Mouse (Mus musculus): ENCODE data around the gene Dock6. TPM values are rescaled to one million over a fixed set of nuclear protein-coding genes. Genes with fewer than 3 reads are reported as not detected.
"Not testable (repeated sequence)": the region's sequence is repeated elsewhere in the genome, so short reads cannot be mapped to it uniquely, and the experiment has no call there.

The Dock6 gene
- polyA plus RNA-seq, 1 experiment from 2014 or later: 8.4 TPM

DNA sequence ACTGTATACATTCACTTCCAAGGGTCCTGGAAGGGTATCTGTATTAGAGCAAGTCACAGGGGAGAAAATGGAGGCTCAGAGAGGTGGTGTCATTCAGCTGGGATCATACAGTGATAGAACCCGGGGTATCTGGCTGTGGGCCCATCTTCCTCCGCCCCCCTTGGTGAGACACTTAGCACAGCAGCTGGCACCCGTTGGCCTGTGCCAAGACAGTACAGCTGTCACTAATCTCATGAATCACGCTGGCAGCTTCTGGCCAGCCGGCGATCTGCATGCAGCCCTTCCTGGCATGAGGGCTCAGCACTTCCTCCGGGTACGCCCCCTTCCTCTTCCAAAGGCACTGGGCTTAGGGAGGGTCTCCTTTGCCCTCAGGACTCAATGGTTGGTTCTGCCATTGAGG, 59.8 kb downstream of the Dock6 start:
- no peak for ATAC-seq
- no peak overlapping the region for H3K4me3 ChIP-seq
- no peak overlapping the region; the same call in 1 of the 2 replicates for H3K4me2 ChIP-seq
- H3K4me1 ChIP-seq: peaks cover 31% of the 10 kb centered on the region
- H3K9ac ChIP-seq: no peak overlapping the region
- H3K27me3 ChIP-seq (replicated peaks): peaks cover 2% of the 10 kb centered on the region; the same call in 1 of the 2 replicates
- H3K36me3 ChIP-seq: peaks cover 53% of the 10 kb centered on the region
- 45% methylated on average over 8 of the region's 8 CpGs for WGBS (ENCODE audit: insufficient replicate concordance)
- H3K9me3 ChIP-seq (replicated peaks): no peaks in the 10 kb centered on the region
- H3K27ac ChIP-seq: no peak overlapping the region

DNA sequence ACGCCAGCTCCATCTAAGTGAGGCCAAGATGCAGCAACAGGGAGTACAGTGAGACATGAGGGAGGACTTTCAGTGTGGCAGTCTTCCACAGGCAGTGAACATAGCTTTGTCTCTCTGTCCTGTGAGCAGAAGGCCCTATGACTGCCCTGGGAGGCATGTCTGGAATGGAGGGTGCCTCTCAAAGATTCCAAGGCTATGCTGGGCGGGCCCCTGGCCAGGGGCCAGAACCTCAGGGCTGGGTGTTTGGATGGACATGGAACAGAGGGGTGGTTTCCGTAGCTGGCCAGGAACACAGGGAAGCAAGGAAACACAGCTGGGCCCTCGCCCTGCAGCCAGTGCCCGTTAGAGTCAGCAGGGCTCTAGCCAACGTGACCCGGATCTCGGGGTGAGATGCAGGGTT, 60.6 kb downstream of the Dock6 start:
- no peaks in the 10 kb centered on the region for H3K27me3 ChIP-seq (replicated peaks)
- H3K4me1 ChIP-seq: peaks cover 28% of the 10 kb centered on the region
- no peak overlapping the region for H3K4me2 ChIP-seq
- H3K9me3 ChIP-seq (replicated peaks): no peaks in the 10 kb centered on the region
- H3K4me3 ChIP-seq: no peak overlapping the region
- peaks cover 56% of the 10 kb centered on the region for H3K36me3 ChIP-seq
- H3K9ac ChIP-seq: no peak overlapping the region
- no peak overlapping the region for H3K27ac ChIP-seq
- 80% methylated on average over 8 of the region's 8 CpGs for WGBS (ENCODE audit: insufficient replicate concordance)
- no peak for ATAC-seq

DNA sequence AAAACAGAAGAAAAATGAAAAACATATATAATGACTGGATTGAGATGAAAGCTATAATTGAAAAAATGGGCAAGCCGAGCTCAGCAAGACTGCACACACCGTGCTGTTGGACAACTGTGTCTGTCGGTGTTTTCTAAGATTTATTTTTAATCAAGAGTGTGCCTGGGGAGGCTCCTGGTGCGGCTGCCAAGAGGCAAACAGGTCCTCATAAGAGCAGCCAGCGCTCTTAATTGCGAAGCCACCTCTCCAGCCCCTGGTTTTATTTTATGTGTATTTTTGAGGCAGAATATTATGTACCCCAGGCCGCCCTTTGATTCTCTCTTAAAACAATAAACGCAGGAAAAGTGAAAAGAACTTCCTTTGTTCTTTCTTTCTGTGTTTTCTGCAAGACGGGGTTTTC, 64.2 kb downstream of the Dock6 start:
- no peak for ATAC-seq
- H3K9ac ChIP-seq: no peak overlapping the region
- H3K36me3 ChIP-seq: peaks cover 45% of the 10 kb centered on the region
- H3K9me3 ChIP-seq (replicated peaks): no peaks in the 10 kb centered on the region
- H3K4me2 ChIP-seq: no peak overlapping the region
- no peak overlapping the region for H3K27ac ChIP-seq
- 79% methylated on average over 9 of the region's 9 CpGs for WGBS (ENCODE audit: insufficient replicate concordance)
- peaks cover 20% of the 10 kb centered on the region; the same call in 1 of the 2 replicates for H3K4me1 ChIP-seq
- no peak overlapping the region for H3K4me3 ChIP-seq
- H3K27me3 ChIP-seq (replicated peaks): no peaks in the 10 kb centered on the region

DNA sequence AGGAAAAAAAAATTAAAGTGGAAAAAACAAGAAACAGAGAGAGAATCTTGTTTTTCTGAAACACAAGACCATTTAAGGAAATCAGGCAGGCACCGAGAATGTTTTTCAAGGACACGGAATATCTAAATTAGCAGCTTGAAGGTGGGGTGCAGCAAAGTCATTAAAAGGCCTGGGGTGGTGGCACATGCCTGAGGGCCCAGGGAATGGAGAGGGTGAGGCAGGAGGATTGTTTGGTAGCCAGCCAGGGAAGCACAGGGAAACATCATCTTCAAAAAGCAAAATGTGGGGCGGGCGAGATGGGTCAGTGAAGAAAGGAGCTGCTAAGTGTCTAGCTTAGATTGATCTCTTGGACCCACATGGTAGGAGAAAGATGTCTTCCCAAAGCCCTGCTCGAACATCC, 64.8 kb downstream of the Dock6 start:
- Histone ChIP-seq H3K36me3 (peaks cover 45% of the 10 kb centered on the region), H3K9me3 (replicated peaks) (no peaks in the 10 kb centered on the region), H3K27ac (no peak overlapping the region), H3K4me3 (no peak overlapping the region), H3K27me3 (replicated peaks) (no peaks in the 10 kb centered on the region), H3K9ac (no peak overlapping the region), H3K4me1 (peaks cover 16% of the 10 kb centered on the region; the same call in 1 of the 2 replicates), H3K4me2 (no peak overlapping the region)
- WGBS (ENCODE audit: insufficient replicate concordance): 62% methylated on average over 5 of the region's 5 CpGs
- no peak for ATAC-seq

DNA sequence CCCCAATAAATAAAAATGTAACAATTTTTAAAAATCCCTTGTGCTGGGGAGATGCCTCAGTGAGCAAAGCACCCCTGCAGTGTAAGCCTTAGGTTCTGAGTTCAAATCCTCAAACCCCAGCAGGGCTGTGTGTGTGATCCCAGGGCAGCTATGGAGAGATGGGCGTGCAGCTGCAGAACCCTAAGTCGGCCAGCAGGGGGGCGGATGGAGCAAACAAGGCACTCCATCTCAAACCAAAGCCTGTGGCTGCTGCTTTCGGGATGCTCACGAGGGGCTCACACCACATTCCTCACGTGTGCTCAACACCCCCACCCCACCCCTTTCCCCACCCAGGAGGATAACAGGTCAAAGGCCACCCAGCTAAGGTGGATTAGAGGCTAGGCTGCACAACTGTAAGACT, 65.5 kb downstream of the Dock6 start:
- Histone ChIP-seq H3K4me1 (peaks cover 9% of the 10 kb centered on the region; the same call in 1 of the 2 replicates), H3K4me2 (no peak overlapping the region), H3K4me3 (no peak overlapping the region), H3K27me3 (replicated peaks) (no peaks in the 10 kb centered on the region), H3K27ac (no peak overlapping the region), H3K9ac (no peak overlapping the region), H3K36me3 (peaks cover 46% of the 10 kb centered on the region), H3K9me3 (replicated peaks) (no peaks in the 10 kb centered on the region)
- WGBS (ENCODE audit: insufficient replicate concordance): 21% methylated on average over 6 of the region's 6 CpGs
- 0 out of 2 replicates have a peak, but pooled peaks have one; percentile 24 for ATAC-seq

DNA sequence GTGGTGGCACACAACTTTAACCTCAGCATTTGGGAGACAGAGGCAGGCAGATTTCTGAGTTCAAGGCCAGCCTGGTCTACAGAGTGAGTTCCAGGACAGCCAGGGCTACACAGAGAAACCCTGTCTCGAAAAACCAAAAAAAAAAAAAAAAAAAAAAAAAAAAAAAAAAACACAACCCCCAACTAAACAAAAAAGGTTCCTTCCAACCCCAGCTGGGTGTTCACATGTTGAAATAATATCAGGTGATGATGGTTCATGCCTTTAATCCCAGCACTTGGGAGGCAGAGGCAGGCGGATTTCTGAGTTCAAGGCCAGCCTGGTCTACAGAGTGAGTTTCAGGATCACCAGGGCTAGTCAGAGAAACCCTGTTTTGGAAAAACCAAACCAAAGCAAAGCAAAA, 66.1 kb downstream of the Dock6 start:
- not testable (repeated sequence) for H3K4me2 ChIP-seq; H3K9ac ChIP-seq; ATAC-seq; H3K9me3 ChIP-seq (replicated peaks); H3K27me3 ChIP-seq (replicated peaks); H3K4me1 ChIP-seq; H3K4me3 ChIP-seq; H3K27ac ChIP-seq
- 45% methylated on average over 2 of the region's 2 CpGs for WGBS (ENCODE audit: insufficient replicate concordance)
- H3K36me3 ChIP-seq: peaks cover 43% of the 10 kb centered on the region

DNA sequence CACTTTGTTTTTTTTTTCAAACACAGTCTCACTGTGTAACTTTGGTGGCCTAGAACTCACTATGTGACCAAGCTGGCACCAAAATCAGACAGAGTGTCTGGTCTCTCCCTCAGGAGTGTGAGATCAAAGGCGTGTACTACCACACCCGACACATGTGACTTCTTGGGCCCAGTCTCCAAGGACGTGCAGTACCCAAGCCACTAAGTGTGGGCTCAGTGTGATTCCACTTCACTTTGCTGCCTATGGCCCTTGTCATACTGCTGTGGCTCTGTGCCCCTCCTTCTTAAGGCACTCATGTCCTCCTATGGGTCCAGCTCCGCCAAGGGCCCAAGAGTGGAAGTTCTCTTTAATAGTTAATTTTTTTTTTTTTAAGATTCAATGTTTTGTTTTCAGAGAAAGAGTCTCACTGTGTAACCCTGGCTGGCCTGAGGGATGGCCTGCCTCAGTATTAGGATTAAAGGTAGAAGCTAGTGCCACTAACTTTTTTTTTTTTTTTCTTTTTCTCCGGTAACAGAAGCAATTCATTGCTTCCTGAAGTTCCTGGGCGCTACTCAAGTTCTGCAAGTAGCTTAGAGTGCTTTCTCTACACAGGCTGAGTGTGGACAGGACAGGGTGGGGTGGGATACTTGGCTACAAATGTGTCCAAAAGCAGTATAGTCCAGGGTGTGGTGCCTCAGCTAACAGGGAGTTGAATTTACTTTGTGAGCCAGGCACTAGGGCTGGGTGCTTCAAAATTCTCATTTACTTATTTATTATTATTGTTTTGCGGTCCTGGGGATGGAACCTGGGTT, 67.7 kb downstream of the Dock6 start:
- 70% methylated on average over 7 of the region's 7 CpGs for WGBS (ENCODE audit: insufficient replicate concordance)
- Histone ChIP-seq H3K4me1 (peaks cover 8% of the 10 kb centered on the region; the same call in 1 of the 2 replicates), H3K27ac (no peak overlapping the region), H3K9me3 (replicated peaks) (no peaks in the 10 kb centered on the region), H3K4me3 (no peak overlapping the region), H3K36me3 (peaks cover 51% of the 10 kb centered on the region), H3K27me3 (replicated peaks) (no peaks in the 10 kb centered on the region), H3K9ac (no peak overlapping the region), H3K4me2 (no peak overlapping the region)
- ATAC-seq: no peak

DNA sequence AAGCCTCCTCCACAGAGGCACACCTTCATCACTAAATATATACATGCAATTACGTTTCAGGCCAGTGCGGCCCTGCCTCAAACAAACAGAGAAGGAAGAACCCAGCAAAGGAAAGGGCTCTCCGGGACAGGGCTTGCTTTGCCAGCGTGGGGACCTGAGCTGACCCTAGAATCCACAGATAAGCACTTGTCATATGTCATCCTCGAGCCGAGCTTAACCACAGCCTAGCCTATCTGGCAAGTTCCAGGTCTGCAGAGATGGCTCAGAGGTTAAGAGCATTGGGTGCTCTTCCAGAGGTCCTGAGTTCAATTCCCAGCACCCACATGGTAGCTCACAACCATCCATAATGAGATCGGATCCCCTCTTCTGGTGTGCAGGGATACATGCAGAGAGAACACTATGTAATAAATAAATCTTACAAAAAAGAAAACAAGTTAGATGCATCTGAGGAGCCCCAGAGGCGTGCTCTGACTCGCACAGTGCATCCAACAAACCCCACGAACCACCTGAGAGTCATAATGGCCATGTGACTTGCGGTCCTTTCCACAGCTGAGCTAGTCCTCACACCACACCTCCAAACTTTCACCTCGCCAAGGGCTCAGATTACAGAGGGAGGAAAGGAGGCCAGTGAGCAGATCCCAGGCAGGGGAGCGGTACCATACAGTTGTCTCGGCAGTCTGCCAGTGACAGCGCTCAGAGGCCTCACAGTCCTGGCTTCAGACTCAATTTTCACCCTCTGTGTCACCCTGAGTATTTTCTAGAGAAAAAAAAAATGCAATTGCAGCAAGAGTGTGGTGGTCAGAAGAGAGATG, 70.6 kb downstream of the Dock6 start:
- H3K27ac ChIP-seq: no peak overlapping the region
- no peak overlapping the region for H3K4me2 ChIP-seq
- no peak overlapping the region for H3K9ac ChIP-seq
- peaks cover 4% of the 10 kb centered on the region; the same call in 1 of the 2 replicates for H3K4me1 ChIP-seq
- ATAC-seq: peak; percentile 31; the same call in 1 of the 2 replicates
- WGBS (ENCODE audit: insufficient replicate concordance): 60% methylated on average over 15 of the region's 15 CpGs
- no peak overlapping the region for H3K4me3 ChIP-seq
- peaks cover 58% of the 10 kb centered on the region for H3K36me3 ChIP-seq
- H3K27me3 ChIP-seq (replicated peaks): no peaks in the 10 kb centered on the region
- no peaks in the 10 kb centered on the region for H3K9me3 ChIP-seq (replicated peaks)

DNA sequence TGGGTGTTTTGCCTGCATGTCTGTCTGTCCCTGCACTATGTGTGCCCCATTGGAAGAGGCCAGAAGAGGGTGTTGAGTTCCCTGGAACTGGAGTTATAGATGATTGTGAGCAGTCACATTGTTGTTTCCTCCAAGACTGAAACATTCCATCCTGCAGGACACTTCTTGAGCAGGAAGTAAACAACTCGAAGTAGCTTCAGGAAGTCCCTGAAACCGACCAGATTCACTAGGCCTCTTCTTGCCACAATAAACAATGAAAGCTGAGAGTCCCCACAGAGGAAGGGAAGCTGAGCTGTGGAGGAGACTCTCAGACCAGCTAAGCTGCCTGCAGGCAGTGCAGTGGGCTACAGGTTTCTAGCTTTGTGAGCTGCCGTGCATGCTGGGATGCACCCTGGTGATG, 74.7 kb downstream of the Dock6 start:
- no peak for ATAC-seq
- Histone ChIP-seq H3K4me1 (0 out of 2 replicates have a peak, but pooled peaks cover 3% of the 10 kb centered on the region), H3K4me2 (no peak overlapping the region), H3K9ac (no peak overlapping the region), H3K36me3 (peaks cover 67% of the 10 kb centered on the region), H3K27me3 (replicated peaks) (no peaks in the 10 kb centered on the region), H3K27ac (no peak overlapping the region), H3K9me3 (replicated peaks) (no peaks in the 10 kb centered on the region), H3K4me3 (no peak overlapping the region)
- 59% methylated on average over 3 of the region's 3 CpGs for WGBS (ENCODE audit: insufficient replicate concordance)

DNA sequence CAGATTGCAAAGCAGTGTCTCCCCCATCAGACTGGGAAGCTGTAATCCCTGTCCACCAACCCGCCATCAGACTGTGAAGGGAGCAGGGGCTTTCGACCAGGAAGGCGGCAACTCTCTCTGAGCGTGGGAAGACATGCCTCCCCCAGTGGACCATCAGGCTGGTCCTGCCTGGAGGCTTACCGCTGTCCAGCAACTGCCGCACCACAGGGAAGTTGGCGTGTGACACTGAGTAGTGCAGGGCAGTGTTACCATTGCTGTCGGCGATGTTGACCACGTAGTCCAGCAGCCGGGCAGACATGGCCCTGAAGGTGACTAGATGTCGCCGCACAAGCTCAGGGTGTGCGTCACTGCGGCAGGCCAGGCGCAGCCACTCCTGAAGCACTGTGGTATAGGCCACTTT, 78.1 kb downstream of the Dock6 start:
- ATAC-seq: no peak
- Histone ChIP-seq H3K4me2 (no peak overlapping the region), H3K9ac (no peak overlapping the region), H3K27ac (no peak overlapping the region), H3K4me1 (0 out of 2 replicates have a peak, but pooled peaks cover 3% of the 10 kb centered on the region), H3K4me3 (no peak overlapping the region), H3K27me3 (replicated peaks) (no peaks in the 10 kb centered on the region), H3K9me3 (replicated peaks) (no peaks in the 10 kb centered on the region), H3K36me3 (peaks cover 71% of the 10 kb centered on the region)
- WGBS (ENCODE audit: insufficient replicate concordance): 87% methylated on average over 16 of the region's 16 CpGs

DNA sequence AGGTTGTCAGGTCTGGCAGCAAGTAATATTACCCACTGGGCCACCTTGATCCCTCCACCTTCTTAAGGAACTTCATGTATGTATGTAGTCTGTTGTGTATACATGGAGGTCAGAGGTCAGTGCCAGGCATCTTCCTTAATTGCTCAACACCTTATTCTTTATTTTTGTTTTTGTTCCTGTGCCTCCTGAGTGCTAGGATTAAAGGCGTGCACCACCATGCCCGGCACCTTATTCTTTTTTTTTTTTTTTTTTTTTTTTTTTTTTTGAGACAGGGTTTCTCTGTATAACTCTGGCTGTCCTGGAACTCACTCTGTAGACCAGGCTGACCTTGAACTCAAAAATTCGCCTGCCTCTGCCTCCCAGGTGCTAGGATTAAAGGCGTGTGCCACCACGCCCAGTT, 79.0 kb downstream of the Dock6 start:
- H3K36me3 ChIP-seq: peaks cover 71% of the 10 kb centered on the region
- H3K9me3 ChIP-seq (replicated peaks); H3K4me1 ChIP-seq; H3K27me3 ChIP-seq (replicated peaks); H3K4me2 ChIP-seq; H3K27ac ChIP-seq; H3K9ac ChIP-seq; ATAC-seq; H3K4me3 ChIP-seq: not testable (repeated sequence)
- WGBS (ENCODE audit: insufficient replicate concordance): 69% methylated on average over 5 of the region's 5 CpGs

DNA sequence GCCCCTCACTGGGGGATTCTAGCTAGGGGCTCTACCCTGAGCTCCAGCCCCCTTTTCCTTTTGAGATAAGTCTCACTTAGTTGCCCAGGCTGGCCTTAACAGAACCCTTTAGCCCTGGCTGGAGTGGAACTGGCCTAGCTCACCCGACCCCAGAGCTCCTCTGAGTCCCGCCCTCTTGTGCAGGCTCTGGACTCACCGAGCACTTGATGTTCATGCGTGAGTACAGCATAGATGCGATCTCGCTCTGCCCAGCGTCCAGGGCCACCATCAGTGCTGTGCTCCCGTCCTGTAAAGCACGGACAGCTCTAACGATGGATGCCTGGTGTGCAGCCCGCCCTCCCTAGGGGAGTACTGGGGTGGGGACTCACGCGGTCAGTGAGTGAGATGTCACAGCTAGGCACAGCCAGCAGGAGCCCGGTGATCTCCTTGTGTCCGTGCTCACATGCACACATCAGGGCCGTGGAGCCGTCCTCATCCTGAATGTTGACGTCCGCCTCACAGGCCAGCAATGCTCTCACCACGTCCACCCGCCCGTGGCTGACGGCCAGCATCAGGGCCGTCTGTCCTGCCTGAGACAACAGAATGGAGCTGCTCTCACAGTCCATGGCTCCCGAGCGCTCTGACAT, 82.8 kb downstream of the Dock6 start:
- no peaks in the 10 kb centered on the region for H3K4me1 ChIP-seq
- no peaks in the 10 kb centered on the region for H3K27me3 ChIP-seq (replicated peaks)
- H3K27ac ChIP-seq: no peak overlapping the region
- H3K9ac ChIP-seq: no peak overlapping the region
- no peak overlapping the region for H3K4me3 ChIP-seq
- H3K9me3 ChIP-seq (replicated peaks): no peaks in the 10 kb centered on the region
- ATAC-seq: 0 out of 2 replicates have a peak, but pooled peaks have one; percentile 24
- H3K36me3 ChIP-seq: peaks cover 45% of the 10 kb centered on the region
- H3K4me2 ChIP-seq: no peak overlapping the region
- 77% methylated on average over 26 of the region's 26 CpGs for WGBS (ENCODE audit: insufficient replicate concordance)

All from liver, embryonic 12.5 days (tissue).